Mouse (Mus musculus) 3T3-L1 (cell line): Measurements from ENCODE around the gene Lrtm2.
"Not testable (repeated sequence)": the region's sequence is repeated elsewhere in the genome, so short reads cannot be mapped to it uniquely, and the experiment has no call there.

Experiments
- DNase-seq: peaks from one replicate; pipeline ENCODE4 v3.0.0-alpha.2; 2015; ENCODE audit warnings: low read depth, low spot score

Lrtm2 gene

DNA sequence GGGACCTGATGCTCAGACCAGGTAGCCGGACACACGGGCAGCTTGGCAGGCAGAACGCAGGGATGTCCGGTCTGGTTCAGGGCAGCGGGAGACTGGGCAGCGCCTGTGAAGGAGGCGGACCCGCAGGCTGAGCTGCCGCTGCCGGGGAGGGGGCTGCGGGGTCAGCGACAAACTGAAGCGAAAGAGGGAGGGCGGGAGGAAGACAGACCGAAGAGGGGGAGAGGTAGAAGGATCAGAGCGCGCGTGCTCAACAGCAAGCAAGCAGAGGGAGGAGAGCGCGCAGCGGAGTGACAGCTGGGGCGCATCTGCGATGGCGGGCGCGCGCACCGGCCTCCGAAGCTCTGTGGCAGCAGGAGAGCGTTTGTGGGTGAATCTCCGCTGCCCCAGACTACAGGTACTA, at the start of gene Lrtm2:
Gene Lrtm2 (minus strand): TSS at position 261 of the 400 bp plus-strand sequence.
- DNase-seq: no peak

DNA sequence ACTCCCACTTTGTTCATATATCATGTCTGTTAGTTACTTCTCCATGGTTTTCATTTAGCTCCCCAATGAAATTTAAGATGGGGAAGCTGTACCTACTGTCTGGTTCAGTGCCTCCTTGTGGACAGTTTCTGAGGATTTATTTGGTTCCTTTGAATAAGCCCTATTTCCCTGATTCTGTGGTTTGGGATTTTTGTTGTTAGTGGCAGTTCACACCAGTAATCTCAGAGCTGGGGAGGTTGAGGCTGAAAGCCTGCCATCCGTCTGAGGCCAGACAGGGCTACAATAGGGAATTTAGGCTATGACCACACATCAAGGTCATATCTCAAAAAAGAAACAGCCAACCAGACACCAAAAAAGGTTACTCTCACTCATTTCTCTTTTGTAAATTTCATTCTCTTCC, 48.1 kb upstream of the Lrtm2 start:
- DNase-seq: no peak

DNA sequence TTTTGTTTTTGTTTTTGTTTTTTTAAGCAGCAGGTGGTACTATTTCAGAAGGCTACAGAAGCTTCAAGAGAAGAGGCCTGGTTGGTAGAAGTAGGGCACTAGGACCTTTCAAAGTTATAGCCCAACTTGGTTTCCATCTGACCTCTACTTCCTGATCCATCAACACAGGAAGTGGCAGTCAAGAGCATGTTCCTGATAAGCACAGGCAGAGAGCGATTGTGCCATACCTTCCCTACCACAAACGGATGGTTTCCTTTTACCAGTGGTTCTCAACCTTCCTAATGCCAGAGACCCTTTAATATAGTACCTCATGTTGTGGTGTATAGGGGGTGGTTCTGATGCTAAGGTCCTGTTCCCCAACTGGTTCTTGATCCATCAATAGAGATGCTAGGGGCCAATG, 47.0 kb upstream of the Lrtm2 start:
- no peak for DNase-seq

DNA sequence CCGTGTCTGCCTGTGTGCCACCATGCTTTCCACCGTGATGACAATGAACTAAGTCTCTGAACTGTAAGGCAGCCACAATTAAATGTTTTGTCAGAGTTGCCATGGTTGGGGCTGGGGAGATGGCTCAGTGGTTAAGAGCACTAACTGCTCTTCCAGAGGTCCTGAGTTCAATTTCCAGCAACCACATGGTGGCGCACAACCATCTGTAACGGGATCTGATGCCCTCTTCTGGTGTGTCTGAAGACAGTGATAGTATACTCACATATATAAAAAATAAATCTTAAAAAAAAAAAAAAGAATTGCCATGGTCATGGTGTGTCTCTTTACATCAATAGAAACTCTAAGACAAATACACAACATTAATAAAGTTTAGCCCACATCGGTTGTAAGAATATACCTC, 44.5 kb upstream of the Lrtm2 start:
- DNase-seq: no peak

DNA sequence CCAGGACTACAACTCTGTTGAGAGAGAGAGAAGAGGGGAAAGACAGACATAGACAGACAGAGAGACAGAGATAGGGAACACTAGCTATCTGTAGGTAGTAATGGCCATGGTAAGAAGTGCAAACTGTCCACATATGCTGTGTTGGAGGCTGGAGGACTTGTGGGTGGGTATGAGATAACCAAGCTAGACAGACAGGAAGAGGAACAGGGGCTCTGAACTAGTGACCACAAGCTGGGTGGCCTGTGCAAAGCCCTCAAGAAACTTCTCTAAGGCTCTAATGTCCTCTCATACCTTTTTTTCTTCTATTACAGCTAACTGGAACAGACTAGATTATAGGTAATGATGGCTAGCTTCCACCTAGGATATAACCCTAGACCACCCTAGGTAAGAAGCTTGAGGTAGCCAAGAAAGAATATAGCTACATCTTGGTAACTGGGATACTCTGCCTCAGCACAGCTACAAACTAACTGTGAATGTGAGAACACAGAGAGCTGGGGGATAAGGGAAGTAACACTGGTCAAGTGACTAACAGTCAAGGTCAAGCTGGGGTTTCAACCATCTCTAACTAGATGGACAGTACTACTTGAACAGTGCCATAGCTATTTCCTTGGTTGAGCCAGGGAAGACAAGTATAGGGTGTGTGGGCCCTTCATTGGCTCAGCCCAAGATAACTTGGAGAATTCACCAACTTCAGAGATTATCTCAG, 42.6 kb upstream of the Lrtm2 start:
- DNase-seq: no peak

DNA sequence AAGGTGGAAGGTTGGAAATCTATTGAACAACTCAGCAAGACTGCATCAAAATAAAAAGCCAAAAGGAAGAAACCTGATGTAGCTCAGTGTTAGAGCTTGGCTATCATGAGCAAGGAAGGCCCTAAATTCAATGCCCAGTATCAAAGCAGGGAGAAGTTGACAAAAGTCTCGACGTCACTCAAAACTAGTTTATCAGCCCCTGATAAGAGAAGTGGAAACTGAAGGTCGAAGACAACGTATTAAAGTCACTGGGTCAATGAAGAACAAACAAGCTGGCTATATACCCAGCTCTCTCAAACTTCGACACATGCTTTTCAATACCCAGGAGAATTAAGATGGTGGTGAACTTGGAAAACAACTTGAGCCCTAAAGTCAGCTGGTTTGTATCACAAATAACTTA, 41.7 kb upstream of the Lrtm2 start:
- no peak for DNase-seq

DNA sequence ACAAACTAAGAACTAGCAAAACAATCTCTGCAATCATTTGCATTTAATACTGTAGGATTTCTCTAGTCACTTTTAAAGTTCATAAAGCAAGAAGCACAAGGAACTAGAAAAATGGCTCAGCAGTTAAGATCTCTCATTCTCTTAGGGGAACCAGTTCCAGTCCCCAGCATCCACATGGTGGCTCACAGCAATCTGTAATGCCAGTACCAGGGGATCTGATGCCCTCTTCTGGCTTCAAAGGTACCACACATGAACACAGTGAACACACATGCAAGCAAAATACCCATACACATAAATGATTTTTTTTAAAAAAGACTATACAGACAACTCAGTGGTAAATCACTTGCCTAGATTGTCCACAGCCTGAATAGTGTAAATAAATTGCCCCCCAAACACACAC, 41.1 kb upstream of the Lrtm2 start:
- DNase-seq: no peak

DNA sequence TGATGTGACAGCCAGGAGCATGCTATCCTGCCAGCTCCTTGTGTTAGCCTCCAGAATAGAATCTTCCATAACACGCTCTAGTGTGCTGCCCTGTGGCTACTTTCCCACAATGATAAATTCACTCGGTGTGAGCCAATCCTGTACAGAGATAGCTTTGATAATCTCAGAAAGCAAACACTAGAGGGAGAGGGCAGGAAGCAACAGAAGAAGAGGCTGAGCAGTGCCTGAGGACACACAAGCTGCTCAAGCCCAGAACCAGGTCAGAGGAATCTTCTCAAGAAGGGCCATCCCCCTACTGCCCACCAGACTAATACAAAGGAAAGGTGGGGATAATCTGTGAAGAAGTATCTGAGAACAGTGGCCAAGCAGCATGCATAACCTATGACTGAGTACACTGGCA, 36.8 kb upstream of the Lrtm2 start:
- DNase-seq: no peak

DNA sequence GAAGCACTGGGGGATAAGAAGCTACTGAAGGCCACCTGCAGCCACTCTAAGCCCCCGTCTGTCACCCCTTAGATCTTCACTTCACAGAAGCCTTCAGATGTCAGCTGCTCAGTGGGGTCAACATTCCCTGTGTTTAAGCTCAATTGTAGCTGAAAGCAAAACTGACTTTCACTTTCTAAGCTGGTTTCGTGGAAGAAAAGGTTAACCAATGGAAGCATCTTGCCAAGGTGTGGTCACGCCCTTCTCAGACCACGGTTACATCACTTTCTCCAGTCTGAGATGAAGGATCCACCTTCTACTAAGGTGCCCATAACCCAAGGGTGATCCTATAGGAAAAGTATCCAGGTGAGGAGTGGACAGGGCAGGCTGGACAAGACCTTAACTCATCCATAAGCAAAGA, 36.2 kb upstream of the Lrtm2 start:
- DNase-seq: not testable (repeated sequence)

DNA sequence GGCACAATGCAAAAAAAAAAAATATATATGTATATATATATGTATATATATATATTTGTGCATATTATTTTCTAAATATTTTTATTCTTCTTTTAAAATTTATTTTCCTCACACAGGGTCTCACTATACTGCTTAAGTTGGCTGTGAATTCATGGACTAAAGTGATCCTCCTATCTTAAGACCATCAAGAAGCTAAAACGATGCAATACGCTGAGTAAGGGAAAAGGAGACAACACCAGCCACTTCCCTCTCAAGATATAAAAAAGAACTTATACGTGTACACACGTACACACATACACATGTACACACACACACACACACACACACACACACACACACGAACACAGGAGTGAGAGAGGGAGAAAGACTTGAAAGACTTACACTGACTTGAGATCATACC, 33.0 kb upstream of the Lrtm2 start:
- no peak for DNase-seq

DNA sequence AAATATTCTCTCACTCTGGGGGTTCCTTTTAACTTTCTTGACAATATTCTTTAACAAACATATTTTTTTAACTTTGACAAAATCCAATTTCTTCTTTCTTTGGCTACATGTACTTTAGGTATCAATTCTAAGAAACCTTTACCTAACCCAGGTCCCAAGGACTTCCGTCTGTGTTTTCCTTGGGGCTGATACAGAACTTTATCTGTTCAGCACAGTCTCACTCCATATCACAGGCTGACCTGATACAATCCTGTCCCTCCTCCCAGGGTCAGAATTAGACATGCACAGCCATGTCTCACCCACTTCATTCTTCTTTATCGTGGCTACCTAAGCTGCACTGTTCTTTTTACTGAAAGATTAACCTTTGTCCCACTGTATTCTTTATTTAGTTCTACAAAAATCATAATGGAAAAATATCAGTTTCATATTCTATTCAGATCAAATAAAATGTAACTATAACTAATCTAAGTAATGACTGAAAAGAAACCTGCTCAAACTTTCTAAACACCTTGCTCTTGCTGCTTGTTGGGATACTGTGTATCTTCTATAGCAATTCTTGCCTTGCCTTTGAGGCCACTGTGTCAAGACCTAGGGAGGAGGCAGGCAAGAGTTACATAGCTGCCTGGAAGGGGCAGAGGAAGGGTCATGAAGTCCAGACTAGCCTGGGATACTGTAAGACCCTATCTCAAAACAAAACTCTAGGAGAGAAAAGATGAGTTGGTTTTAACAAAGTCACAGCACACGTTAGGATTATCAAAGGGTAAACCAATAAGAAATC, 30.5 kb upstream of the Lrtm2 start:
- no peak for DNase-seq

DNA sequence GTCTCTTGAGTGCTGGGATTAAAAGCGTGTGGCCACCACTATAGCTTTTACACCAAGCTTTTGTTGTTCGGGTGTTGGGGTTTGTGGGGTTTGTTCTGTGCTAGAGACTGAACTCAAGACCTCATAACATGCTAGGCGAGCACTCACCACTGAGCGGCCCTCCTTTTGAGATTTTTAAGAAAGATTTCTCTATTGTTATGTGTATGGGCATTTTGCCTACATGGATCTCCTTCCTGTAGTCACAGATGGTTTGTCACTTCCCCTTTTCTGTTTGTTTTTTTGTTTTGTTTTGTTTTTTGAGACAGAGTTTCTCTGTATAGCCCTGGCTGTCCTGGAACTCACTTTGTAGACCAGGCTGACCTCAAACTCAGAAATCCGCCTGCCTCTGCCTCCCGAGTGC, 29.7 kb upstream of the Lrtm2 start:
- DNase-seq: not testable (repeated sequence)

DNA sequence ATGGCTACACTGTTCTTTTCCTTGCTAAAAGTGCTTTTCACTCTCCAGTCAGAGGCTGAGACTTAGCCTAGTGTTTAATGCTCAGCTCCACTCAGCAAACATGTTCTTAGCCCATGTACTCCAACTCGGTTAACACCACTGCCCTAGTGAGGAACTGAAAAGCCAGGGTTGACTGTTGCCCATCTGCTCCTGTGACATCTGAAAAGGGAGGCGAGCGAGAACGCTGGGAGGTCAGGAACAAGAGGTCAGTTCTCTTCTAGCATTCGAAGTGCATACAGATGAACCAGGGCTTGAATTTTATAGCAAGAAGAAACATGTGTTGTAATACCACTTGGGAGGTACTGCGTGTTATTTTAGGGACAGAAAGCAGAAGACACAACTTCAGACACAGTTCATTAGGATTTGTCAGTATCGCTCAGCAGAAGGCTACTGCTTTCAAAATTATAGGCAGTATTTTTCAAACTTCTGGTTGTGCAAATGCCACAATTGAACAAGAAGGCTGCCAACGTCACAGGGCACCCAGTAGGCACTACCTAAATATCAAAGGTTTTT, 27.5 kb upstream of the Lrtm2 start:
- DNase-seq: no peak

DNA sequence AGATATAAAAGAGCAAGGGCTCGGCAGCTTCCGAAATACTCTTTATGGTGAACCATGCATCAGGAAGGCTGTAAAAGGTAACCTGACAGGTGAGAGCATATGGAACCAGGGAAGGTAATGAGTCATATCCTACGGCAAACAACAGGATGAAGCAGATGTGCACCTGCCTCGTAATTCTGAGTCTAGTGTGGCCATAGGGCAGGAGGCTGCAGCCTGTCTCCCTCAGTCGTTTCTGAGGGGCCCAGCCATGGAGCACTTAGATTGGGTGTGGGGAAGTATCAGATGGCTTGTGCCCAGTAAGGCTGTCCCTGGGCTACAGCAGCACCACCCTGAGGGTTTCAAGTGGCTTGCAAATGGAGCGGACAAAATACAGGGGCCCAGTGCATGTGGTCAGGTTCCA, 21.9 kb upstream of the Lrtm2 start:
- DNase-seq: no peak

DNA sequence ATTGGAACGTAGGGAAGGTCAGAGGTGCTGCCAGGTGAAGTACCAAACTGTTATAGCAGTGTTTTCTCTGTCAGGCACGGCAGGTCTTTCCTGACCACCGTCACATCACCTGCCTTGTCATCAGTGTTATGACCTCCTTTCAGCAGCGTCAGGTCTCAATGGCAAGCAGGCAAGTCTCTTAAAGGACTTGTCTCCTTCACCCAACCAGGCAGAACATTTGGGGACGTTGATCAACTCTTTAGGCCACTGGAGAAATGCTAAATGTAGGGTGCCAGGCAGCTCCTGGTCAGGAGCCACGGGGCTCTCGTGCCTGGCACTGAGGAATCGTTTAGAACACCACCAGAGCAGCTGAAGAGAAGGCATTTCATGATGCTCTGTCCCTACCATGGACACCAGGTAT, 21.1 kb upstream of the Lrtm2 start:
- DNase-seq: no peak

DNA sequence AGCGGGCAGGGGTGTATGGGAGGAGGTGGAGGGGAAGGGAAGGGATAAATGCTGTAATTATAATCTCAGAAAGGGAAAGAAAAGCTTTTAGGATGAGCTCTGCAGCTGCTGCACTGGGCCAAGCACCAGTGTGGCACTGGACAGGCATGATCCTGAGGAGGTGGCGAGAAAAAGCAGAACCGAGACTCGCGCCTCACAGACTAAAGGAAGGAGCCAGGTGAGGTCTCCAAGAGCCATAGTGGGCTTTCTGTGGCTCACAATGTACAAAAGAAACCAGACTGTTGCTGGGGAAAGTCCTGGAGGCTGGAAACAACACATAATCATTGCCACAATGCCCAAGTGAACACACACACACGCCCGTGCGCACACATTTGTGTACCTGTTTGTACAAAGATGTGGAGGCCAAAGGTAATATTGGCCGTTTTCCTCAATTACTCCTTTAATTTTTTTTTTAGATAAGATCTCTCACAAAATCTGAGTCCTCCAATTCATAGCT, 20.2 kb upstream of the Lrtm2 start:
- DNase-seq: no peak

DNA sequence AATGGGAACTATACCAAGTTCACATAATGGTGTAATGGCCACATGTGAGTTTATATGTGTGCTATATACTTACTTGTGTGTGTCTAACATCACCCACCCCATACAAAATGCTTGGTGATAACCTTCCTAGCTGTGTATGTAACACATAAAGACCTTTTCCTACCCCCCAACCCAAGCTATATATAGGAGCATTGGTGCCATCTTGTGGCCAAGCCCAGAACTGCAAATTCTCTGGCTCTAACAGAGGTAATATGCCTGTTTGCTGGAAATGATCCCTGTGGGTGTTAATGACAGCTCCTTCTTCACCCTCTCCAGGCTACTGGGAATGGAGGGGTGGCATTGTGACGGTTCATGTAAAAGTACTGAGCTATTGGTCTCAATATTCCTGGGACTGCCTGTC, 17.7 kb upstream of the Lrtm2 start:
- peak; percentile 87 for DNase-seq

DNA sequence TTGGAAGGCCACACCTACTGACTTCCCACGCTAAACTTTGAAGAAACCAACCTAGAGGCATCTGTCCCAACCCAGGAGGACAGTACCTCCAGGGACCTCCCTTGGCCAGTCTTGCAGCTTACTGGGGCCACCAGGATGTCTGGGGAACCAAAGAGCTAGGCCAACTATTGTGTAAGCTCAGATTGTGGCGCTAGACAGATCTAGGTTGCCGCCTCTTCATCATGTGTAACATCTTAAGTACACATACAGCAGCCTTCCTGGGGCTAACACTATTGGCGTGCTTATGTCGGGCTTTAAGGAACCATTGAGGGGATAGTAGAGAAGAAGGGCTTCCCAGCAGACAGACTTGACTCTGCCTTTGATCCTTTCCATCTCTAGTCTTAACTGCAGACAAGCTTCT, 17.2 kb upstream of the Lrtm2 start:
- no peak for DNase-seq

DNA sequence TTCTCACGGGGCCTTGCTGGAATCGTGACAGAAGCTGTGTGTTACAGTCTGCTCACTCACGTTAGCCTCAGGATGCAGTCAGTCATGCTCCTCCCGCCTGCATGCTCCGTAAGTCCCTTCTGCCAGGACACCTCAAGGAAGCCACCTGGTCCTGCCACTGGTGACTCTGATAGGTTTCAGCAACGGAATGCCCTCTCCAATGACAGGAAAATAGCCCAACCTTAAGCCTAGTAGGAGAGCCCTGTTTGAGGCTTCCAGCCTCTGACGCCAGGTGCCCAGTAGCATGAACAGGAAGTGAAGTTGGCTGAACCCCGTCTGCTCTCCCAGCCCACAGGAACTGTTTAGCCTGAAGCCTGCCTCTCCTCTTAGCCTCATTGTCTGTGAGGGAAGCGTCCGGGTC, 15.7 kb upstream of the Lrtm2 start:
- no peak for DNase-seq

DNA sequence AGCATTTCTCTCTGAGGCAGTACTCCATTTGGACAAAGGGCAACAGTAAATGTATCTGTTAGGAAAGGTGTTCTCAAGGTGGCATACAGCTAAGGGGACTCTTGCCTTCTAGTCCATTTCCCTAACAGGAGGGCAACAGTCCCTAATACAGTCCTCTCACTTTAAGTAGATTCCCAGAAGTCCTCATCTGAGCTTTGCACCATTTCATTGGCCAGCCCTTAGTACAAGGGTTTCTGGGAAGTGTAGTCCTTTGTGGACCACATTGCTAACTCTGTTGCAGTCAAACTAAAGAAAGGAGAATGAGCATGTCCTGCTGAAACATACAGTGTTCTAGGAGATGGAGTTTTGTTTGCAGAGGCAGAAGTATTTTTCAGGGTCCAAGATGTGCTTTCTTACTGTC, 10.8 kb upstream of the Lrtm2 start:
- peak; percentile 53 for DNase-seq

DNA sequence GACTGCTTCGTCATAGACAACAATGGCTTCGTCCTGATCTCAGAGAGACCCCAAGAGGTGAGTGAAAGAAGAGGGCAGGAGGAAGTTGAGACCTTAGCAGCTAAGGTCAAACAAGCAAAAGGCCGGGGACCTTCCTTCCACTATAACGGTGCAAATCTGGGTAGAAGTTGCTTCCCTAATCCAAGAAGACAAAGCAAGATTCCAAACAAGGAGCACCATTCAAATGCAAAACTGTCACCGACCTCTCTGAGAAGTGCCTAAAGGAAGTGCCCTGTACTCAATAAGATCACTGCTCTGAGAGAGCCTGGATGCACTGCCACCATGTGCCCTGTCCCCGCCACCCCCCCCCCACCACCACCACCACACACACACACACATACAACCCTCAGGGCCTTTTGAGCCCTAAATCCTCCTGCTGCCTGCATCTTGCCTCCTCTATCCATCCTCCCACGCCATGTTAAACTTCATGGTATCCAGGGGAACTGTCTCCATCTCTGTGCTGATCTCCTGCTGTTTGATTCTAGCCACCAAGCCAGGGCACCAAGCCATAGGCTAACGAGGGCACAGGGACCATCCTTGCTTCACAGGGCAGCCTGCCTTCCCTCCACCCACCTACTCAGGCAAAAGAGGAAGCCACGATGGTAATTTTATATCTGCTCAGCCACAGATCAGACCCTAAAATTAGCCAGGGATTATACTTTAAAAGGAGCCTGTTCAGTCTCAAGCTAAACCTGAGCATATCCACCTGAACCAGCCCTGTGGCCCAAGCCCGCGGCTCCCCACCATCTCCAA, 7.8 kb upstream of the Lrtm2 start:
- no peak for DNase-seq

DNA sequence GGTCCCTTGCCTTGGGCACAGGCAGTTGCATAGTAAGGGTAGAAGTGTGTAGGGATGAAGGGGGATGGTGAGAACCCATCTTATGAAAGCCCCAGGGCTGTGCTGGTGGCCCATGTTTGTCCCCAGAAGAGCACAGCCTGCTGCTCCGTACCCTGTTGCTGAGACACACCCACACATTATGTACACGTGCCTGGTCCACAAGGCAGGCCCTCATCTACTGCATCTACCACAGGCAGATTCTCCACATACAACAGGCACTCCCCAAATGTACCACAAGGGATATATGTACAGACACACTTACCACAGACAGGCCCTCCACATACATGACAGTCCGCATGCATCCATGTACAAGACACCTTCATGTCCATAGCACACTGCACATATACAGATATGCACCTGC, 6.7 kb upstream of the Lrtm2 start:
- DNase-seq: no peak
